8 mouse cellular contexts compared by ENCODE assay signal in the genomic region with DNA sequence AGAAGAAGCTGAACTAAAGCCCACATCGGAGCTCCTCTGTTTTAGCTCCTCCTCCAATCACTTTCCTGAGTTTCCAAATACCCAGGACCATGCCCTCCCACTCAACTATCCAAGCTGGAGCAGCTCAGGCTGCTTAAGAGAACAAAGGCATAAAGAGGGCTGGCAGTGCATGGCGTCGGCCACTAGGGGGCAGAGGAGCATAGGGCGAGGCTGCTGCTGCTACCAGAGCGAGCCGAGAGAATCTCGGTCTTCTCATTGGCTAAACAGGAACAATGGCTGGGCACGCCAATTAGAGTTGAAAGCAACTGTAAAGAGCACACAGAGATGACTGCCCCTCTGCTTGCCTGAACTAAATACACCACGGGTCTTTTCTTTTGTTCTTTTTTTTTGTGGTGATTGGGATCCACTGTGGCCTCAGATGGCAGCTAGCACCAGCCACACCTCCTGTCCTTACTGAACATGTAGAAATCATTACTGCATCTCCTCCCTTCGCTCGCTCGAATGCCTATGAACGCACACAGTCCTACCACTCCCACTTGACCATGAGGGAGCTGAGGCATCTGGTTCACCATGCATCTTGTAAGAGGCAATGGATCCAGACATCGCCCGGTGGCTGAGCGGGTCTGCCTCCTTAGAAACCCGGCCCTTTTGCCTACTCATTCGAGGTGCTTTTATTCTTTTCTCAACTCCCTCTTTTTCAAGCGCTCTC. TPM values are rescaled to one million over a fixed set of nuclear protein-coding genes. Genes with fewer than 3 reads are reported as not detected.
DNase-seq lines count a peak whose midpoint lies in the region; ATAC-seq and TF ChIP-seq lines count a peak whose summit lies in the region.

No protein-coding gene starts in this region.

- peaks cover 15% of the 10 kb centered on the region for H3K4me1 ChIP-seq in G1E (ENCODE audit: insufficient read depth, low read depth, low read length)
- H3K4me1 ChIP-seq in forebrain, postnatal 0 days (ENCODE audit: insufficient read depth) = peaks cover 13% of the 10 kb centered on the region
- H3K4me1 ChIP-seq in lung, adult 2 months (ENCODE audit: control insufficient read depth, insufficient read depth, low read length) = peaks cover 3% of the 10 kb centered on the region; the same call in 1 of the 2 replicates

- DNase-seq in G1E (ENCODE audit: low spot score) = peak; percentile 75
- DNase-seq in cerebellum, adult 18-20 months = peak; percentile 92 to 93
- peak; percentile 99 for DNase-seq in forebrain, postnatal 0 days
- DNase-seq in heart, postnatal 4 days = peak; percentile 98
- DNase-seq in layer of hippocampus, adult 2 months (ENCODE audit: low spot score in 2 of 2) = peak; percentile 92 to 96
- DNase-seq in lung, adult 2 months = peak; percentile 86
- DNase-seq in testis, postnatal 14 days (ENCODE audit: low spot score) = peak; percentile 88

- H3K27me3 ChIP-seq in G1E (ENCODE audit: insufficient read depth, low read length) = peaks cover 30% of the 10 kb centered on the region
- H3K27me3 ChIP-seq in forebrain, postnatal 0 days (ENCODE audit: insufficient read depth, low read length) = no peaks in the 10 kb centered on the region

- no peak for TF ChIP-seq POLR2A in lung, adult 2 months (IDR thresholded peaks at IDR 0.05; ENCODE audit: borderline replicate concordance, extremely low read depth, low read depth, low read length)

- no peak overlapping the region for H3K4me3 ChIP-seq in G1E (ENCODE audit: low read depth, low read length)
- peak overlapping the region; percentile 24 for H3K4me3 ChIP-seq in forebrain, postnatal 0 days (ENCODE audit: low read depth, low read length)
- peak overlapping the region; percentile 28 for H3K4me3 ChIP-seq in layer of hippocampus, adult 2 months
- H3K4me3 ChIP-seq in lung, adult 2 months (replicated peaks; ENCODE audit: extremely low read depth, low read depth, low read length) = no peak overlapping the region

- peak overlapping the region; percentile 46 for H3K4me2 ChIP-seq in forebrain, postnatal 0 days (ENCODE audit: low read depth)

- peak; percentile 79 for ATAC-seq in G1E (ENCODE audit: extremely low read depth, insufficient number of reproducible peaks, low FRiP score, poor library complexity, severe bottlenecking)
- ATAC-seq in forebrain, postnatal 0 days = peak; percentile 96
- peak; percentile 88 for ATAC-seq in neutrophil, adult 5-6 weeks (ENCODE audit: extremely low read depth, insufficient number of reproducible peaks, low FRiP score, poor library complexity, severe bottlenecking)

- H3K9me3 ChIP-seq in G1E (replicated peaks) = 0 out of 2 replicates have a peak, but pooled peaks cover 2% of the 10 kb centered on the region
- H3K9me3 ChIP-seq in forebrain, postnatal 0 days (ENCODE audit: low read length) = no peaks in the 10 kb centered on the region

- peak; percentile 98 for TF ChIP-seq CTCF in G1E (IDR thresholded peaks at IDR 0.05; ENCODE audit: low read depth, low read length)
- TF ChIP-seq CTCF in forebrain, postnatal 0 days (IDR thresholded peaks at IDR 0.05; ENCODE audit: low read depth) = peak; percentile 100
- peak; percentile 100 for TF ChIP-seq CTCF in layer of hippocampus, adult 2 months (conservative IDR thresholded peaks at IDR 0.05)
- peak; percentile 96 for TF ChIP-seq CTCF in lung, adult 2 months (IDR thresholded peaks at IDR 0.05; ENCODE audit: insufficient read depth, low read length)

- WGBS in forebrain, postnatal 0 days = 5% methylated on average over 19 of the region's 19 CpGs
- WGBS in lung, adult 2 months = 28% methylated on average over 19 of the region's 19 CpGs

- peak overlapping the region; percentile 87 for H3K27ac ChIP-seq in forebrain, postnatal 0 days (ENCODE audit: low read depth, low read length)
- 0 out of 2 replicates have a peak overlapping the region, but pooled peaks have one; percentile 36 for H3K27ac ChIP-seq in layer of hippocampus, adult 2 months

- H3K36me3 ChIP-seq in G1E (replicated peaks) = peaks cover 7% of the 10 kb centered on the region
- 0 out of 2 replicates have a peak, but pooled peaks cover 8% of the 10 kb centered on the region for H3K36me3 ChIP-seq in forebrain, postnatal 0 days (ENCODE audit: insufficient read depth)

- H3K9ac ChIP-seq in forebrain, postnatal 0 days = peak overlapping the region; percentile 58

RNA-seq across cellular contexts. Expression of gene Lrrc75a, which starts 34.5 kb away (rescaled TPM):
- total RNA-seq in G1E (2014; fragmentation: Nextera tagmentation) (1.7 TPM in 1 of 2 replicates, not detected in the other), G1E (2017) (0.17 and 0.27 TPM in 2 replicates)
- 0.30 and 0.53 TPM in 2 replicates for polyA plus RNA-seq in G1E (2012)
- 13.2 and 18.1 TPM in 2 replicates for total RNA-seq in forebrain, postnatal 0 days (2014; rRNA removed)
- 6.5 and 7.1 TPM in 2 replicates for polyA plus RNA-seq in forebrain, postnatal 0 days (2015; fragmentation: Nextera tagmentation; extraction: Ambion mirVana)
- 10 to 100 TPM; 15.7 to 16.5 TPM for total RNA-seq in heart, postnatal 4 days (2021)
- total RNA-seq in layer of hippocampus, adult 2 months (2021) = 1 to 10 TPM; 7.3 to 7.6 TPM
- polyA plus RNA-seq in lung, adult 2 months (2012; rRNA removed) = 25.8 and 29.0 TPM in 2 replicates
- total RNA-seq in neutrophil, adult 5-6 weeks (2017) = 3.2 and 3.4 TPM in 2 replicates

RNA-seq across cellular contexts. Expression of gene Mmgt2, which starts 34.7 kb away (rescaled TPM):
- total RNA-seq in G1E (2014; fragmentation: Nextera tagmentation) (14.8 and 24.3 TPM in 2 replicates), G1E (2017) (6.3 and 7.9 TPM in 2 replicates)
- polyA plus RNA-seq in G1E (2012) = 5.5 and 8.2 TPM in 2 replicates
- total RNA-seq in forebrain, postnatal 0 days (2014; rRNA removed) = 22.6 and 37.0 TPM in 2 replicates
- polyA plus RNA-seq in forebrain, postnatal 0 days (2015; fragmentation: Nextera tagmentation; extraction: Ambion mirVana) = 22.4 and 23.3 TPM in 2 replicates
- total RNA-seq in heart, postnatal 4 days (2021) = 10 to 100 TPM; 18.5 to 20.9 TPM
- 10 to 100 TPM; 15.8 to 16.5 TPM for total RNA-seq in layer of hippocampus, adult 2 months (2021)
- 38.6 and 38.8 TPM in 2 replicates for polyA plus RNA-seq in lung, adult 2 months (2012; rRNA removed)
- 7.6 and 12.6 TPM in 2 replicates for total RNA-seq in neutrophil, adult 5-6 weeks (2017)

RNA-seq across cellular contexts. Expression of gene Trpv2, which starts 39.5 kb away (rescaled TPM):
- total RNA-seq in G1E (2014; fragmentation: Nextera tagmentation) = 50.2 and 67.3 TPM in 2 replicates
- 48.4 and 49.9 TPM in 2 replicates for total RNA-seq in G1E (2017)
- polyA plus RNA-seq in G1E (2012) = 17.4 and 22.5 TPM in 2 replicates
- 38.1 and 46.6 TPM in 2 replicates for total RNA-seq in forebrain, postnatal 0 days (2014; rRNA removed)
- polyA plus RNA-seq in forebrain, postnatal 0 days (2015; fragmentation: Nextera tagmentation; extraction: Ambion mirVana) = 21.6 and 26.2 TPM in 2 replicates
- 1 to 10 TPM; 3.0 to 3.2 TPM for total RNA-seq in heart, postnatal 4 days (2021)
- total RNA-seq in layer of hippocampus, adult 2 months (2021) = 10 to 100 TPM; 12.8 to 14.0 TPM
- 19.6 and 21.8 TPM in 2 replicates for polyA plus RNA-seq in lung, adult 2 months (2012; rRNA removed)
- total RNA-seq in neutrophil, adult 5-6 weeks (2017) = 62.7 and 66.9 TPM in 2 replicates

Comparison
In these comparisons a context has a peak if more than half of its experiments do, and no peak if none do; other contexts are left out.
1. H3K4me3 ChIP-seq: peak in forebrain, postnatal 0 days (single experiment) and layer of hippocampus, adult 2 months (single experiment); none in G1E (single experiment) and lung, adult 2 months (single experiment).
2. Peak in every context shown above with its lines, with median percentiles within 50 percentile points of each other: ATAC-seq, DNase-seq and CTCF ChIP-seq.